Mouse (Mus musculus) embryo, embryonic 10.5 days (tissue): ENCODE results near the gene Pold3.
"Not testable (repeated sequence)": the region's sequence is repeated elsewhere in the genome, so short reads cannot be mapped to it uniquely, and the experiment has no call there.

Source experiments
- DNase-seq: peaks from one replicate; pipeline ENCODE4 v3.0.0-alpha.2; 2015; ENCODE audit warnings: low spot score

The Pold3 gene

GRCm38 (mm10) chr7:100111506-100111905 lies 9.9 kb downstream of the Pold3 start:
- DNase-seq = no peak

- peak; percentile 73 for DNase-seq
These were observed 13.0 kb downstream of the Pold3 start for GRCm38 (mm10) chr7:100108341-100108740.

- no peak for DNase-seq
These were observed 16.7 kb downstream of the Pold3 start for GRCm38 (mm10) chr7:100104677-100105076.

GRCm38 (mm10) chr7:100100031-100100595 lies 21.3 kb downstream of the Pold3 start:
- no peak for DNase-seq

GRCm38 (mm10) chr7:100086891-100087290 lies 34.5 kb downstream of the Pold3 start:
- no peak for DNase-seq

GRCm38 (mm10) chr7:100086159-100086755 lies 35.1 kb downstream of the Pold3 start:
- DNase-seq = no peak

- peak; percentile 12 for DNase-seq
These were observed 37.6 kb downstream of the Pold3 start for GRCm38 (mm10) chr7:100083812-100084211.

GRCm38 (mm10) chr7:100082836-100083235 lies 38.5 kb downstream of the Pold3 start:
- no peak for DNase-seq

GRCm38 (mm10) chr7:100080087-100080781 lies 41.1 kb downstream of the Pold3 start:
- no peak for DNase-seq

- no peak for DNase-seq
These were observed 44.3 kb downstream of the Pold3 start for GRCm38 (mm10) chr7:100077071-100077470.

GRCm38 (mm10) chr7:100076296-100076695 lies 45.1 kb downstream of the Pold3 start:
- DNase-seq = no peak

GRCm38 (mm10) chr7:100073959-100074358 lies 47.4 kb downstream of the Pold3 start:
- DNase-seq = no peak

- DNase-seq = not testable (repeated sequence)
These were observed 68.4 kb downstream of the Pold3 start for GRCm38 (mm10) chr7:100052991-100053390.

GRCm38 (mm10) chr7:100051904-100052303 lies 69.5 kb downstream of the Pold3 start:
- no peak for DNase-seq

GRCm38 (mm10) chr7:100046486-100046885 lies 74.9 kb downstream of the Pold3 start:
- DNase-seq = no peak

- DNase-seq = no peak
These were observed 77.7 kb downstream of the Pold3 start for GRCm38 (mm10) chr7:100043605-100044031.

- no peak for DNase-seq
These were observed 78.3 kb downstream of the Pold3 start for GRCm38 (mm10) chr7:100043096-100043495.

- peak; percentile 38 for DNase-seq
These were observed 79.2 kb downstream of the Pold3 start for GRCm38 (mm10) chr7:100042120-100042519.

- no peak for DNase-seq
These were observed 84.9 kb downstream of the Pold3 start for GRCm38 (mm10) chr7:100036495-100036894.

GRCm38 (mm10) chr7:100036050-100036449 lies 85.3 kb downstream of the Pold3 start:
- DNase-seq = no peak

- no peak for DNase-seq
These were observed 86.4 kb downstream of the Pold3 start for GRCm38 (mm10) chr7:100034815-100035463.

- DNase-seq = no peak
These were observed 87.7 kb downstream of the Pold3 start for GRCm38 (mm10) chr7:100033672-100034071.
